27 mouse cellular contexts compared by ENCODE assay signal in genomic region chr7:135629019-135629418, GRCm38 (mm10).
DNase-seq lines count a peak whose midpoint lies in the region; ATAC-seq and TF ChIP-seq lines count a peak whose summit lies in the region.
"Had no signal": no experiment of that assay in that cellular context is flagged by ENCODE, and none has a peak within 500 bp of the region (broad histone marks: within the 10 kb centered on the region; RNA-seq: fewer than 3 reads in every experiment).

No protein-coding gene starts in this region.

- no peaks in the 10 kb centered on the region for H3K9me3 ChIP-seq in lung, embryonic 15.5 days
- H3K9me3 ChIP-seq in intestine, postnatal 0 days (ENCODE audit: control insufficient read depth) = no peaks in the 10 kb centered on the region
- H3K9me3 ChIP-seq: embryonic facial prominence, embryonic 10.5 days; embryonic facial prominence, embryonic 13.5 days; forebrain, embryonic 12.5 days; forebrain, embryonic 15.5 days; heart, embryonic 10.5 days; heart, embryonic 13.5 days had no signal

- TF ChIP-seq POLR2A in bone marrow, adult 2 months (IDR thresholded peaks at IDR 0.05; ENCODE audit: borderline replicate concordance, control insufficient read depth, low read depth, low read length) = no peak

- TF ChIP-seq CTCF in bone marrow, adult 2 months (IDR thresholded peaks at IDR 0.05; ENCODE audit: control insufficient read depth, insufficient read depth, low read length) = no peak
- no peak for TF ChIP-seq CTCF in intestine, postnatal 0 days (IDR thresholded peaks at IDR 0.05; ENCODE audit: low read depth)

- no peak overlapping the region for H3K4me3 ChIP-seq in lung, embryonic 15.5 days
- H3K4me3 ChIP-seq in bone marrow, adult 2 months (replicated peaks; ENCODE audit: control insufficient read depth, low read depth, low read length) = no peak overlapping the region
- no peak overlapping the region for H3K4me3 ChIP-seq in intestine, postnatal 0 days (ENCODE audit: low read depth, low read length)
- H3K4me3 ChIP-seq: embryonic facial prominence, embryonic 10.5 days; embryonic facial prominence, embryonic 13.5 days; erythroblast, embryonic 14.5 days; forebrain, embryonic 12.5 days; forebrain, embryonic 15.5 days; heart, adult 2 months; heart, embryonic 10.5 days; heart, embryonic 13.5 days; hindbrain, embryonic 15.5 days had no signal

- H3K4me1 ChIP-seq in lung, embryonic 15.5 days = peaks cover 16% of the 10 kb centered on the region
- peaks cover 1% of the 10 kb centered on the region for H3K4me1 ChIP-seq in bone marrow, adult 2 months (ENCODE audit: control insufficient read depth, insufficient read depth, low read length)
- no peaks in the 10 kb centered on the region for H3K4me1 ChIP-seq in intestine, postnatal 0 days (replicated peaks; ENCODE audit: control insufficient read depth, insufficient read depth, low read length)
- H3K4me1 ChIP-seq: embryonic facial prominence, embryonic 10.5 days; embryonic facial prominence, embryonic 13.5 days; heart, embryonic 10.5 days; heart, embryonic 13.5 days had no signal

- no peak overlapping the region for H3K9ac ChIP-seq in lung, embryonic 15.5 days
- H3K9ac ChIP-seq in intestine, postnatal 0 days (ENCODE audit: low read depth, low read length) = no peak overlapping the region
- H3K9ac ChIP-seq: embryonic facial prominence, embryonic 13.5 days; forebrain, embryonic 12.5 days; forebrain, embryonic 15.5 days; heart, embryonic 13.5 days; hindbrain, embryonic 15.5 days had no signal

- no peaks in the 10 kb centered on the region for H3K36me3 ChIP-seq in lung, embryonic 15.5 days
- H3K36me3 ChIP-seq in intestine, postnatal 0 days (ENCODE audit: control insufficient read depth, insufficient read depth) = no peaks in the 10 kb centered on the region
- H3K36me3 ChIP-seq: embryonic facial prominence, embryonic 10.5 days; embryonic facial prominence, embryonic 13.5 days; forebrain, embryonic 12.5 days; forebrain, embryonic 15.5 days; heart, embryonic 10.5 days; heart, embryonic 13.5 days; hindbrain, embryonic 15.5 days had no signal

- DNase-seq in lung, postnatal 36 days = no peak
- DNase-seq in retina, postnatal 1 day = peak; percentile 88
- DNase-seq in testis, postnatal 14 days (ENCODE audit: low spot score) = peak; percentile 19
- DNase-seq in left cerebral cortex, adult 11 months (ENCODE audit: low spot score) = no peak
- DNase-seq: adrenal gland, adult 2 months; adrenal gland, postnatal 14 days; B cell, adult 2 months; cerebellum, adult 2 months; cerebellum, adult 9-11 months; cerebellum, postnatal 25 days; embryo, embryonic 11 days; gastrocnemius, postnatal 36 days; heart, adult 2 months; heart, postnatal 14 days; heart, postnatal 4 days had no signal

- WGBS in lung, embryonic 15.5 days = 29% methylated on average over 9 of the region's 9 CpGs
- 55% methylated on average over 9 of the region's 9 CpGs for WGBS in bone marrow, adult 2 months
- 63% methylated on average over 9 of the region's 9 CpGs for WGBS in intestine, postnatal 0 days

- H3K4me2 ChIP-seq in lung, embryonic 15.5 days = 0 out of 2 replicates have a peak overlapping the region, but pooled peaks have one; percentile 2
- H3K4me2 ChIP-seq in intestine, postnatal 0 days (replicated peaks; ENCODE audit: low read depth) = no peak overlapping the region
- H3K4me2 ChIP-seq: embryonic facial prominence, embryonic 13.5 days; forebrain, embryonic 12.5 days; forebrain, embryonic 15.5 days; heart, embryonic 13.5 days; hindbrain, embryonic 15.5 days had no signal

- H3K27ac ChIP-seq in lung, embryonic 15.5 days = no peak overlapping the region
- H3K27ac ChIP-seq in bone marrow, adult 2 months (ENCODE audit: control insufficient read depth, insufficient read depth, low read depth, low read length, poor library complexity) = peak overlapping the region; percentile 6; the same call in 1 of the 2 replicates
- no peak overlapping the region for H3K27ac ChIP-seq in intestine, postnatal 0 days (ENCODE audit: low read depth, low read length)
- H3K27ac ChIP-seq: embryonic facial prominence, embryonic 10.5 days; embryonic facial prominence, embryonic 13.5 days; forebrain, embryonic 12.5 days; forebrain, embryonic 15.5 days; heart, adult 2 months; heart, embryonic 10.5 days; heart, embryonic 13.5 days; hindbrain, embryonic 15.5 days had no signal

- ATAC-seq in lung, embryonic 15.5 days (ENCODE audit: borderline replicate concordance, extremely low read depth, low FRiP score, low TSS enrichment) = peak; percentile 57
- ATAC-seq in intestine, postnatal 0 days = no peak
- ATAC-seq: forebrain, embryonic 15.5 days had no signal

- H3K27me3 ChIP-seq in lung, embryonic 15.5 days = no peaks in the 10 kb centered on the region
- H3K27me3 ChIP-seq in intestine, postnatal 0 days (replicated peaks; ENCODE audit: control insufficient read depth, insufficient read depth, low read length) = no peaks in the 10 kb centered on the region
- H3K27me3 ChIP-seq: CH12.LX; forebrain, embryonic 15.5 days; hindbrain, embryonic 15.5 days had no signal

Comparison
In these comparisons a context has a peak if more than half of its experiments do, and no peak if none do; other contexts are left out.
1. DNase-seq: peak in retina, postnatal 1 day (single experiment) and testis, postnatal 14 days (single experiment); none in lung, postnatal 36 days (single experiment) and left cerebral cortex, adult 11 months (single experiment).